Mouse (Mus musculus) liver, postnatal 0 days (tissue): ENCODE data around the gene Hjurp.

ENCODE experiments used
- CTCF ChIP-seq: sonication (generic); IDR thresholded peaks from 2 replicates; pipeline ENCODE4 v1.5.1; 2016; ENCODE audit warnings: antibody characterized with exemption, low read depth
- EP300 ChIP-seq: IDR thresholded peaks from 2 replicates; pipeline ENCODE4 v1.6.1; 2016; ENCODE audit warnings: antibody characterized with exemption, low read depth, mild to moderate bottlenecking

DNA sequence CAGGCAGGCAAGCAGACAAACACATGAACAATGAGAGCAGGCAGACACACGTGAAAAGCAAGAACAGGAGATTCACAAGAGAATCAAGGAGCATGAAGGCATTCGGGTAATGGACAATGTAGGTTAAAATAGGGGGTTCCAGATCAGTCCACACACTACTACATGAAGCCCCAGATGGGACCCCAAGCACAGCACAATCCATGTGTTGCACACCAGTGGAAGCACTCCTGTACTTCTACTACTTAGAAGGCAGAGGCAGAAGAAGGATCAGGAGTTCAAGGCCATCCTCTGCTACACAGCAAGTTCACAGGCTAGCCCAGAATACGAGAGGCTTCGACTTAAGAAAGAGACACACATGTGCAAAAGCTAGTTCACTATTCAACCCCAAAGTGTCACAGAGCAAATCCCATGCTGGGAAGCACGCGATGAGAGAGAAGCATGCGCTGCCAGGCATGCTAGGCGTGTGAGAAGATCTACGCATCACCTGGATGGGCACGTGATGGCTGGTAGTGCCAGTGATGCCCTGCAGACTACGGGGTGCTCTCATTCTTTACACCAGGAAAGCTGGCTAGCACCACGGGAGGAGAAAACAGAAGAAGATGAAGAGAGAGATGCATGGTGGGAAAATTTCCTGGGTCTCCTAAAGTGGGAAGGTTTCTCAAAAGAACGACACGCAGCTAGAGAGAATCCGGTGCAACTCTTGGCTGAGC is 8.9 kb upstream of the Hjurp start:
- TF ChIP-seq CTCF: no peak
- TF ChIP-seq EP300: no peak
